Comparison of ENCODE assay signal across 8 mouse cellular contexts in the genomic region with DNA sequence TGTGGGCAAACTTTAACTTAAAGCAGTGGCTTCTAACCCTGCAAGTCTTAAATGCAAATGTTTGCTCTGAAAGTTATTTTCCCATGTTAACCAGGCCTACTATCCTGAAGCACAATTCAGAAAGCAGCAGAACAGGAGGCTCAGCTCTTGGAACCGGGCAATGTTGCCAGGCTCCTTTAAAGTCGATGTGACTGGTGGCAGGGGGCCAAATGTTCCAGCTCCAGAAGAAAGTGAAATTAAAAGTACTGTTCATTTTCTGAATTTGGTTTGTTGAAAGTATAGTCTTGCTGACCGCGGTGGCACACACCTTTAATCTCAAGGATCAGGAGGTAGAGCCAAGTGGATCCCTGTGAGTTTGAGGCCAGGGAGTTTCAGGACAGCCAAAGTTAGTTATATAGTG.
DNase-seq lines count a peak whose midpoint lies in the region; ATAC-seq lines count a peak whose summit lies in the region.

No protein-coding gene starts in this region.

- no peak overlapping the region for H3K4me2 ChIP-seq in forebrain, embryonic 14.5 days (ENCODE audit: low read length)
- H3K4me2 ChIP-seq in forebrain, embryonic 13.5 days: no peak overlapping the region
- H3K4me2 ChIP-seq in liver, embryonic 15.5 days: no peak overlapping the region

- intact Hi-C loops in gastrocnemius, postnatal 14 days (cut with DNase I; ENCODE audit: low total_unique reads): loop anchor here (5.0 kb wide), 1 partner anchor 205 kb away; no protein-coding TSS in a partner anchor

- H3K4me1 ChIP-seq in forebrain, embryonic 14.5 days (ENCODE audit: control insufficient read depth, insufficient read depth, low read length): peaks cover 29% of the 10 kb centered on the region
- peaks cover 59% of the 10 kb centered on the region for H3K4me1 ChIP-seq in forebrain, embryonic 13.5 days
- H3K4me1 ChIP-seq in liver, embryonic 15.5 days (replicated peaks): peaks cover 78% of the 10 kb centered on the region

- no peak overlapping the region for H3K27ac ChIP-seq in forebrain, embryonic 14.5 days (ENCODE audit: low read depth, low read length)
- H3K27ac ChIP-seq in forebrain, embryonic 13.5 days: no peak overlapping the region; the same call in 1 of the 2 replicates
- peak overlapping the region; percentile 48 for H3K27ac ChIP-seq in liver, embryonic 15.5 days (replicated peaks)

- peak; percentile 64 for DNase-seq in forebrain, embryonic 14.5 days (ENCODE audit: low spot score)
- DNase-seq in adrenal gland, adult 8-10 months: peak; percentile 47
- peak; percentile 56 for DNase-seq in gastrocnemius, postnatal 14 days
- peak; percentile 80 for DNase-seq in kidney, adult 9 months
- peak; percentile 38 to 39 for DNase-seq in right cerebral cortex, postnatal 36 days (ENCODE audit: low spot score in 2 of 2)
- no peak for DNase-seq in embryo, embryonic 10 days (ENCODE audit: low spot score)

- no peaks in the 10 kb centered on the region for H3K27me3 ChIP-seq in forebrain, embryonic 14.5 days (replicated peaks; ENCODE audit: control insufficient read depth, insufficient read depth, low read length)
- no peaks in the 10 kb centered on the region for H3K27me3 ChIP-seq in forebrain, embryonic 13.5 days
- H3K27me3 ChIP-seq in liver, embryonic 15.5 days: no peaks in the 10 kb centered on the region

- 19% methylated on average over 4 of the region's 4 CpGs for WGBS in forebrain, embryonic 14.5 days
- WGBS in forebrain, embryonic 13.5 days: 28% methylated on average over 4 of the region's 4 CpGs
- 45% methylated on average over 4 of the region's 4 CpGs for WGBS in liver, embryonic 15.5 days (ENCODE audit: insufficient replicate concordance)

- H3K36me3 ChIP-seq in forebrain, embryonic 14.5 days (ENCODE audit: control insufficient read depth, insufficient read depth, low read length): no peaks in the 10 kb centered on the region
- H3K36me3 ChIP-seq in forebrain, embryonic 13.5 days (ENCODE audit: poor library complexity, severe bottlenecking): no peaks in the 10 kb centered on the region
- H3K36me3 ChIP-seq in liver, embryonic 15.5 days (replicated peaks): no peaks in the 10 kb centered on the region

- H3K4me3 ChIP-seq in forebrain, embryonic 14.5 days (ENCODE audit: low read depth, low read length): no peak overlapping the region
- no peak overlapping the region for H3K4me3 ChIP-seq in forebrain, embryonic 13.5 days
- no peak overlapping the region for H3K4me3 ChIP-seq in liver, embryonic 15.5 days (replicated peaks)

- ATAC-seq in forebrain, embryonic 14.5 days: no peak
- ATAC-seq in forebrain, embryonic 13.5 days: no peak
- no peak for ATAC-seq in liver, embryonic 15.5 days (ENCODE audit: insufficient read depth)

- H3K9me3 ChIP-seq in forebrain, embryonic 14.5 days (replicated peaks; ENCODE audit: control insufficient read depth, low read length): no peaks in the 10 kb centered on the region
- H3K9me3 ChIP-seq in forebrain, embryonic 13.5 days (replicated peaks): no peaks in the 10 kb centered on the region
- no peaks in the 10 kb centered on the region for H3K9me3 ChIP-seq in liver, embryonic 15.5 days (replicated peaks)

- no peak overlapping the region for H3K9ac ChIP-seq in forebrain, embryonic 14.5 days (ENCODE audit: low read length)
- H3K9ac ChIP-seq in forebrain, embryonic 13.5 days: no peak overlapping the region
- no peak overlapping the region for H3K9ac ChIP-seq in liver, embryonic 15.5 days
